10 mouse cellular contexts compared by ENCODE assay signal in genomic region chr10:59504291-59504690, GRCm38 (mm10).
A peak's percentile ranks its signal among the peaks of the same experiment; 100 is the strongest.
DNase-seq lines count a peak whose midpoint lies in the region; ATAC-seq and TF ChIP-seq lines count a peak whose summit lies in the region.
"Had no signal": no experiment of that assay in that cellular context is flagged by ENCODE, and none has a peak within 500 bp of the region (broad histone marks: within the 10 kb centered on the region; RNA-seq: fewer than 3 reads in every experiment).

No protein-coding gene starts in this region.

- intact Hi-C loops in left cerebral cortex, adult 2 months (cut with DNase I), result no loop called here
- intact Hi-C loops in left cerebral cortex, postnatal 14 days (cut with DNase I), result loop anchor here (5.0 kb wide), 1 partner anchor 88 kb away; no protein-coding TSS in a partner anchor

- H3K9me3 ChIP-seq in heart, embryonic 13.5 days, result no peaks in the 10 kb centered on the region
- no peaks in the 10 kb centered on the region for H3K9me3 ChIP-seq in heart, embryonic 10.5 days
- H3K9me3 ChIP-seq in hindbrain, postnatal 0 days (ENCODE audit: low read length), result no peaks in the 10 kb centered on the region
- no peaks in the 10 kb centered on the region for H3K9me3 ChIP-seq in midbrain, embryonic 16.5 days (replicated peaks; ENCODE audit: control insufficient read depth, low read length, poor library complexity, severe bottlenecking)

- no peak overlapping the region for H3K4me3 ChIP-seq in heart, embryonic 13.5 days
- no peak overlapping the region for H3K4me3 ChIP-seq in heart, embryonic 10.5 days
- peak overlapping the region; percentile 35 for H3K4me3 ChIP-seq in left cerebral cortex, adult 2 months
- H3K4me3 ChIP-seq in hindbrain, postnatal 0 days (ENCODE audit: low read length), result no peak overlapping the region; the same call in 1 of the 2 replicates
- no peak overlapping the region for H3K4me3 ChIP-seq in midbrain, embryonic 16.5 days (ENCODE audit: low read depth, low read length)
- H3K4me3 ChIP-seq: erythroblast, embryonic 14.5 days had no signal

- H3K36me3 ChIP-seq in heart, embryonic 13.5 days, result no peaks in the 10 kb centered on the region
- no peaks in the 10 kb centered on the region for H3K36me3 ChIP-seq in heart, embryonic 10.5 days
- no peaks in the 10 kb centered on the region for H3K36me3 ChIP-seq in hindbrain, postnatal 0 days (ENCODE audit: insufficient read depth, low read length)
- no peaks in the 10 kb centered on the region for H3K36me3 ChIP-seq in midbrain, embryonic 16.5 days (ENCODE audit: control insufficient read depth, insufficient read depth, low read length)

- 69% methylated on average over 3 of the region's 3 CpGs for WGBS in heart, embryonic 13.5 days
- 89% methylated on average over 3 of the region's 3 CpGs for WGBS in heart, embryonic 10.5 days
- WGBS in hindbrain, postnatal 0 days, result 36% methylated on average over 3 of the region's 3 CpGs
- 38% methylated on average over 3 of the region's 3 CpGs for WGBS in midbrain, embryonic 16.5 days

- no peak overlapping the region for H3K27ac ChIP-seq in heart, embryonic 13.5 days (replicated peaks)
- H3K27ac ChIP-seq in heart, embryonic 10.5 days, result no peak overlapping the region
- H3K27ac ChIP-seq in left cerebral cortex, adult 2 months, result no peak overlapping the region
- no peak overlapping the region for H3K27ac ChIP-seq in hindbrain, postnatal 0 days
- H3K27ac ChIP-seq in midbrain, embryonic 16.5 days (ENCODE audit: low read length), result no peak overlapping the region

- H3K9ac ChIP-seq in heart, embryonic 13.5 days, result no peak overlapping the region
- H3K9ac ChIP-seq in hindbrain, postnatal 0 days (replicated peaks; ENCODE audit: low read length), result no peak overlapping the region
- no peak overlapping the region for H3K9ac ChIP-seq in midbrain, embryonic 16.5 days (ENCODE audit: low read depth, low read length)

- no peak for ATAC-seq in heart, embryonic 13.5 days (ENCODE audit: extremely low read depth, insufficient number of reproducible peaks, low FRiP score, low TSS enrichment)
- ATAC-seq in hindbrain, postnatal 0 days, result 0 out of 2 replicates have a peak, but pooled peaks have one; percentile 35
- peak; percentile 76 for ATAC-seq in midbrain, embryonic 16.5 days

- H3K4me2 ChIP-seq in heart, embryonic 13.5 days, result peak overlapping the region; percentile 62; the same call in 1 of the 2 replicates
- H3K4me2 ChIP-seq in hindbrain, postnatal 0 days (ENCODE audit: low read depth, low read length), result peak overlapping the region; percentile 55
- no peak overlapping the region; the same call in 1 of the 2 replicates for H3K4me2 ChIP-seq in midbrain, embryonic 16.5 days (ENCODE audit: low read length)

- H3K27me3 ChIP-seq in heart, embryonic 13.5 days (replicated peaks), result no peaks in the 10 kb centered on the region
- H3K27me3 ChIP-seq in heart, embryonic 10.5 days (ENCODE audit: insufficient read depth, poor library complexity, severe bottlenecking), result no peaks in the 10 kb centered on the region
- no peaks in the 10 kb centered on the region for H3K27me3 ChIP-seq in hindbrain, postnatal 0 days (ENCODE audit: insufficient read depth, low read length)
- H3K27me3 ChIP-seq in midbrain, embryonic 16.5 days (ENCODE audit: control insufficient read depth, insufficient read depth, low read depth, low read length), result no peaks in the 10 kb centered on the region

- DNase-seq in heart, embryonic 10.5 days (ENCODE audit: low spot score), result no peak
- no peak for DNase-seq in left cerebral cortex, adult 2 months (ENCODE audit: extremely low spot score in 1 of 2, low spot score in 2 of 2)
- no peak for DNase-seq in left cerebral cortex, postnatal 14 days (ENCODE audit: low spot score in 2 of 2)
- DNase-seq in hindbrain, postnatal 0 days (ENCODE audit: low spot score), result no peak
- DNase-seq in spleen, postnatal 4 days (ENCODE audit: low spot score in 2 of 2), result no peak
- DNase-seq: cerebellum, adult 9-11 months; thymus, adult 18-20 months had no signal

- H3K4me1 ChIP-seq in heart, embryonic 13.5 days, result peaks cover 37% of the 10 kb centered on the region
- H3K4me1 ChIP-seq in heart, embryonic 10.5 days, result peaks cover 18% of the 10 kb centered on the region
- no peaks in the 10 kb centered on the region for H3K4me1 ChIP-seq in hindbrain, postnatal 0 days (ENCODE audit: insufficient read depth, low read length)
- peaks cover 3% of the 10 kb centered on the region for H3K4me1 ChIP-seq in midbrain, embryonic 16.5 days (ENCODE audit: control insufficient read depth, insufficient read depth, low read length)

- TF ChIP-seq CTCF in left cerebral cortex, adult 2 months (IDR thresholded peaks at IDR 0.05), result no peak
- TF ChIP-seq CTCF in hindbrain, postnatal 0 days (IDR thresholded peaks at IDR 0.05; ENCODE audit: low read depth), result no peak
